Mouse (Mus musculus): ENCODE results near the gene Mgst2. TPM values are rescaled to one million over a fixed set of nuclear protein-coding genes. Genes with fewer than 3 reads are reported as not detected.

The Mgst2 gene
- polyA plus RNA-seq, 1 experiment = 0.24 TPM

DNA sequence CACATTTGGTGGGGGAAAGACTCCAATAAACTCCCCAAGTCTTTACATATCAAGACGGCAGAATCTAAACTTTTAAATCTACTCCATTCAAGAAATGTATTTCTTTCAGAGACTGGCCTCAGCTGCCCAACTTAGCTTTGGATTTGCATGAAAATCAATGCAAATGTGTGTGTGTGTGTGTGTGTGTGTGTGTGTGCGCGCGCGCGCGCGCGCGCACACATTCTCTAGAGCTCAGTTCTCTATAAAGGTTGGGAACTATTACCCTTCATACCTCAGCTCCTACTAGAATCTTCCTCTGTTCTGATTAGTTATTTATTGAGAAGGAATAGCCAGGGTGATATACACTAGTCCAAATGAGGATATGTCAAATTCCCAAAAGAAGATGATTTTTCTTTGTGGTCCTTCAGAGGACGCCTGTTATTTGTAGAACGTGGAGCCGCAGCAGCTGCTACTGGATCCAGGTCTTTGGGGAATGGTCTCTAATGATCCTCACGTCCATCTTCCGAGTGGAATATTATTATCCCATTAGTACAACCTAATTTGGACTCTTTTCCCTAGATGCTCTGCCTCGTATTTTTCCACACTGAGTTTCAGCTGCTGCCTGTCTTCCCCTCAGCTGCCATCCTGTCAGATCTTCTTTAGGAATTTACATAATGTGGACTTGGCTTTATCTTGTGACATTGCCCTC lies 71.9 kb downstream of the Mgst2 start:
- no peak for DNase-seq (ENCODE audit: extremely low spot score in 1 of 2, low spot score in 1 of 2)

Other genes starting within 250 kb of the Mgst2 start
- gene Naa15, start 245.2 kb upstream of the Mgst2 start, polyA plus RNA-seq (2012; rRNA removed) = 22.3 and 22.8 TPM in 2 replicates
- gene Rab33b, start 176.4 kb upstream of the Mgst2 start, polyA plus RNA-seq (2012; rRNA removed) = 24.2 and 25.7 TPM in 2 replicates
- 62.2 and 69.3 TPM in 2 replicates for gene Setd7, start 99.5 kb upstream of the Mgst2 start, polyA plus RNA-seq (2012; rRNA removed)